Mouse (Mus musculus) limb, embryonic 13.5 days (tissue): ENCODE data around the gene Mrpl37. TPM values are rescaled to one million over a fixed set of nuclear protein-coding genes. Genes with fewer than 3 reads are reported as not detected.

Experiments
- ATAC-seq: fragments of 200-750 bp; cut with Nextera tagmentation; 2 replicates; pipeline ENCODE4 v1.8.0; 2017; ENCODE audit warnings: low read depth, moderate number of reproducible peaks, moderate TSS enrichment; ENCODE audit not compliant: low FRiP score
- H3K27ac ChIP-seq: fragments of 300-500 bp; sonication (generic); 2 replicates; pipeline ENCODE4 v1.5.1; 2015; ENCODE audit warnings: inconsistent platforms, mild to moderate bottlenecking, moderate library complexity
- H3K27me3 ChIP-seq: fragments of 300-500 bp; sonication (generic); 2 replicates; pipeline ENCODE4 v1.6.1; 2015; ENCODE audit warnings: mild to moderate bottlenecking, inconsistent platforms
- H3K36me3 ChIP-seq: fragments of 300-500 bp; sonication (generic); 2 replicates; pipeline ENCODE4 v1.6.1; 2015; ENCODE audit warnings: inconsistent platforms, mild to moderate bottlenecking, moderate library complexity
- H3K4me1 ChIP-seq: fragments of 300-500 bp; sonication (generic); 2 replicates; pipeline ENCODE4 v1.6.1; 2015; ENCODE audit warnings: inconsistent platforms
- H3K4me2 ChIP-seq: fragments of 300-500 bp; sonication (generic); replicated peaks from 2 replicates; pipeline ENCODE4 v1.6.1; 2015; ENCODE audit warnings: inconsistent platforms, mild to moderate bottlenecking, moderate library complexity
- H3K4me3 ChIP-seq: fragments of 300-500 bp; sonication (generic); 2 replicates; pipeline ENCODE4 v1.5.1; 2015; ENCODE audit warnings: moderate library complexity, mild to moderate bottlenecking, inconsistent platforms
- H3K9ac ChIP-seq: fragments of 300-500 bp; sonication (generic); 2 replicates; pipeline ENCODE4 v1.6.1; 2015; ENCODE audit warnings: mild to moderate bottlenecking, inconsistent platforms
- H3K9me3 ChIP-seq: fragments of 300-500 bp; sonication (generic); 2 replicates; pipeline ENCODE4 v1.6.1; 2016; ENCODE audit warnings: inconsistent platforms
- WGBS: fragments of 180-500 bp; shearing (Covaris S2); methylation state at CpG from one replicate; pipeline ENCODE4 v1.1.7; 2015; 5-methylcytosine and 5-hydroxymethylcytosine counted together
- polyA plus RNA-seq: library from polyadenylated mRNA; unstranded; fragments of >200 nt; fragmentation: Nextera tagmentation; extraction: Ambion mirVana; gene quantifications from 2 replicates; pipeline ENCODE4 v1.2.1, GENCODE M21; 2015

The Mrpl37 gene
- polyA plus RNA-seq, 1 experiment from 2014 or later, result 97.2 TPM

GRCm38 (mm10) chr4:107094484-107095187, 28.0 kb upstream of the Mrpl37 start:
- Histone ChIP-seq H3K9me3 (no peaks in the 10 kb centered on the region), H3K9ac (no peak overlapping the region), H3K27me3 (no peaks in the 10 kb centered on the region), H3K36me3 (no peaks in the 10 kb centered on the region), H3K4me3 (no peak overlapping the region), H3K4me2 (no peak overlapping the region), H3K4me1 (peaks cover 39% of the 10 kb centered on the region), H3K27ac (no peak overlapping the region)
- 68% methylated on average over 16 of the region's 16 CpGs for WGBS
- ATAC-seq, result no peak

- ATAC-seq, result no peak
- 76% methylated on average over 14 of the region's 14 CpGs for WGBS
- Histone ChIP-seq H3K27ac (no peak overlapping the region), H3K4me1 (peaks cover 25% of the 10 kb centered on the region), H3K9me3 (no peaks in the 10 kb centered on the region), H3K9ac (no peak overlapping the region), H3K4me3 (no peak overlapping the region), H3K27me3 (no peaks in the 10 kb centered on the region), H3K36me3 (no peaks in the 10 kb centered on the region), H3K4me2 (no peak overlapping the region)
Observed at GRCm38 (mm10) chr4:107091696-107092095, 25.0 kb upstream of the Mrpl37 start.

GRCm38 (mm10) chr4:107084858-107085257, 18.2 kb upstream of the Mrpl37 start:
- no peak overlapping the region for H3K4me3 ChIP-seq
- peak overlapping the region; percentile 10; the same call in 1 of the 2 replicates for H3K27ac ChIP-seq
- H3K4me2 ChIP-seq, result no peak overlapping the region

GRCm38 (mm10) chr4:107084343-107084742, 17.7 kb upstream of the Mrpl37 start:
- no peak overlapping the region for H3K4me3 ChIP-seq
- peak; percentile 15; the same call in 1 of the 2 replicates for ATAC-seq
- 61% methylated on average over 1 of the region's 1 CpGs for WGBS
- H3K27me3 ChIP-seq, result no peaks in the 10 kb centered on the region
- no peaks in the 10 kb centered on the region for H3K9me3 ChIP-seq
- peaks cover 18% of the 10 kb centered on the region for H3K4me1 ChIP-seq
- no peak overlapping the region for H3K4me2 ChIP-seq
- no peaks in the 10 kb centered on the region for H3K36me3 ChIP-seq
- H3K9ac ChIP-seq, result no peak overlapping the region
- no peak overlapping the region for H3K27ac ChIP-seq

More at GRCm38 (mm10) chr4:107084858-107085257, 18.2 kb upstream of the Mrpl37 start:
- H3K36me3 ChIP-seq, result no peaks in the 10 kb centered on the region
- peak; percentile 61; the same call in 1 of the 2 replicates for ATAC-seq
- H3K9ac ChIP-seq, result no peak overlapping the region
- H3K4me1 ChIP-seq, result peaks cover 18% of the 10 kb centered on the region
- H3K9me3 ChIP-seq, result no peaks in the 10 kb centered on the region
- WGBS, result 17% methylated on average over 6 of the region's 6 CpGs
- H3K27me3 ChIP-seq, result no peaks in the 10 kb centered on the region

- Histone ChIP-seq H3K36me3 (no peaks in the 10 kb centered on the region), H3K27ac (no peak overlapping the region), H3K4me2 (no peak overlapping the region), H3K9me3 (no peaks in the 10 kb centered on the region), H3K4me1 (peaks cover 18% of the 10 kb centered on the region), H3K9ac (no peak overlapping the region), H3K27me3 (no peaks in the 10 kb centered on the region), H3K4me3 (no peak overlapping the region)
- no peak for ATAC-seq
- 89% methylated on average over 4 of the region's 4 CpGs for whole genome bisulfite sequencing
Observed at GRCm38 (mm10) chr4:107083126-107083525, 16.5 kb upstream of the Mrpl37 start.

- no peak overlapping the region for H3K9ac ChIP-seq
- H3K27me3 ChIP-seq, result no peaks in the 10 kb centered on the region
- H3K9me3 ChIP-seq, result no peaks in the 10 kb centered on the region
- ATAC-seq, result no peak
- H3K36me3 ChIP-seq, result no peaks in the 10 kb centered on the region
- no peak overlapping the region for H3K27ac ChIP-seq
- H3K4me3 ChIP-seq, result no peak overlapping the region
- no peak overlapping the region for H3K4me2 ChIP-seq
- H3K4me1 ChIP-seq, result peaks cover 18% of the 10 kb centered on the region
- WGBS, result 90% methylated on average over 3 of the region's 3 CpGs
Observed at GRCm38 (mm10) chr4:107082185-107082584, 15.5 kb upstream of the Mrpl37 start.

GRCm38 (mm10) chr4:107079716-107080115, 13.0 kb upstream of the Mrpl37 start:
- Histone ChIP-seq H3K9ac (no peak overlapping the region), H3K4me3 (no peak overlapping the region), H3K27ac (no peak overlapping the region), H3K9me3 (no peaks in the 10 kb centered on the region), H3K27me3 (no peaks in the 10 kb centered on the region), H3K4me1 (peaks cover 11% of the 10 kb centered on the region), H3K36me3 (no peaks in the 10 kb centered on the region), H3K4me2 (no peak overlapping the region)
- no peak for ATAC-seq

- no peak overlapping the region for H3K9ac ChIP-seq
- no peaks in the 10 kb centered on the region for H3K27me3 ChIP-seq
- 0 out of 2 replicates have a peak, but pooled peaks cover 3% of the 10 kb centered on the region for H3K4me1 ChIP-seq
- no peak overlapping the region for H3K4me3 ChIP-seq
- WGBS, result 92% methylated on average over 4 of the region's 4 CpGs
- ATAC-seq, result no peak
- no peaks in the 10 kb centered on the region for H3K9me3 ChIP-seq
- no peak overlapping the region for H3K27ac ChIP-seq
- H3K36me3 ChIP-seq, result no peaks in the 10 kb centered on the region
- H3K4me2 ChIP-seq, result no peak overlapping the region
Observed at GRCm38 (mm10) chr4:107078894-107079293, 12.2 kb upstream of the Mrpl37 start.

- WGBS, result 75% methylated on average over 5 of the region's 5 CpGs
Observed at GRCm38 (mm10) chr4:107075456-107075855, 8.8 kb upstream of the Mrpl37 start.

GRCm38 (mm10) chr4:107072343-107072742, 5.7 kb upstream of the Mrpl37 start:
- no peak overlapping the region for H3K27ac ChIP-seq
- H3K4me3 ChIP-seq, result no peak overlapping the region
- H3K4me2 ChIP-seq, result no peak overlapping the region
- H3K36me3 ChIP-seq, result no peaks in the 10 kb centered on the region
- peaks cover 8% of the 10 kb centered on the region for H3K4me1 ChIP-seq
- H3K27me3 ChIP-seq, result no peaks in the 10 kb centered on the region
- ATAC-seq, result no peak
- no peak overlapping the region for H3K9ac ChIP-seq
- 84% methylated on average over 9 of the region's 9 CpGs for WGBS
- no peaks in the 10 kb centered on the region for H3K9me3 ChIP-seq

More at GRCm38 (mm10) chr4:107075456-107075855, 8.8 kb upstream of the Mrpl37 start:
- H3K9me3 ChIP-seq, result no peaks in the 10 kb centered on the region
- no peak overlapping the region for H3K4me3 ChIP-seq
- ATAC-seq, result no peak
- H3K4me2 ChIP-seq, result no peak overlapping the region
- H3K4me1 ChIP-seq, result 0 out of 2 replicates have a peak, but pooled peaks cover 3% of the 10 kb centered on the region
- H3K9ac ChIP-seq, result no peak overlapping the region
- H3K36me3 ChIP-seq, result no peaks in the 10 kb centered on the region
- no peak overlapping the region for H3K27ac ChIP-seq
- no peaks in the 10 kb centered on the region for H3K27me3 ChIP-seq

- no peaks in the 10 kb centered on the region for H3K9me3 ChIP-seq
- 6% methylated on average over 33 of the region's 33 CpGs for WGBS
- H3K4me2 ChIP-seq, result peak overlapping the region; percentile 98
- H3K4me1 ChIP-seq, result peaks cover 13% of the 10 kb centered on the region
- H3K4me3 ChIP-seq, result peak overlapping the region; percentile 86
- H3K9ac ChIP-seq, result peak overlapping the region; percentile 83
- peak; percentile 16; the same call in 1 of the 2 replicates for ATAC-seq
- no peaks in the 10 kb centered on the region for H3K27me3 ChIP-seq
- no peak overlapping the region for H3K27ac ChIP-seq
- peaks cover 21% of the 10 kb centered on the region for H3K36me3 ChIP-seq
Observed at GRCm38 (mm10) chr4:107067151-107067840, 628 bp upstream of the Mrpl37 start.

GRCm38 (mm10) chr4:107064394-107065098, 2.1 kb downstream of the Mrpl37 start:
- WGBS, result 81% methylated on average over 5 of the region's 5 CpGs
- Histone ChIP-seq H3K4me2 (no peak overlapping the region), H3K9ac (no peak overlapping the region), H3K9me3 (no peaks in the 10 kb centered on the region), H3K4me3 (no peak overlapping the region), H3K27ac (no peak overlapping the region), H3K36me3 (peaks cover 48% of the 10 kb centered on the region), H3K27me3 (no peaks in the 10 kb centered on the region), H3K4me1 (peaks cover 13% of the 10 kb centered on the region)
- no peak for ATAC-seq
